8 mouse cellular contexts compared by ENCODE assay signal in the genomic region with DNA sequence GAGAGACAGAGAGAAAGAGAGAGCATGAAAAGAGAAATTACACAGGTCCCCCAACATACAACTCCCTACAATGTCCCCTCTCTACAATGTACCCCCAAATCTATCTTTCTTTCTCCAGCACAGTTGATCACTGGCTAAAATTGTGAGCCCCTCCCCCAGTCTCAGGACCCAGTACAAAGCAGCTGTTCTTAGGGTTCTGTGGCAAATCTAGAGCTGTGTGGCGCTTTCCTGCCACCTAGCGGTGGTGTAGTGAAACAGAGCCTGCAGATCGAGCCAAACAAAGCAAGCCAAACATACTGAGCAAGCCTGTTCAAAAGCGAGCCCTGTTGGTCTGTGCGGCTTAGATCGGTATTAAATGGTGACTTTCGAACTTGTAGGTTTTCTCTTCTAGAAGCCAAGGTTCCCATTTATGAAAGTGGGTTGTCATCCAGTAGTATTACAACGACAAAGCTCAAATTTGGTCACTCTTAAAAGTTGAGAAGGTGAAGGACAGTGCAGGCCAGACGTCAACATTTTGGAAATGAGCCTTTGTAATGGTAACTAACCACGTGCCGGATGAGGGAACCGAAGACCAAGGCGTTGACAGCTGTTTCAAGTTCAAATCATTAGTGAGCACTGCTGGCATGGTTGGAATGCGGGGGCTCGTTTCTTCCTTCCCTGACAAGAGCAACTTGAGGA. TPM values are rescaled to one million over a fixed set of nuclear protein-coding genes. Genes with fewer than 3 reads are reported as not detected.
DNase-seq lines count a peak whose midpoint lies in the region; ATAC-seq lines count a peak whose summit lies in the region.

No protein-coding gene starts in this region.

- H3K9ac ChIP-seq in forebrain, embryonic 16.5 days (replicated peaks; ENCODE audit: low read depth, low read length): no peak overlapping the region
- no peak overlapping the region for H3K9ac ChIP-seq in hindbrain, embryonic 11.5 days (ENCODE audit: low read depth, low read length)

- no peaks in the 10 kb centered on the region; the same call in 1 of the 2 replicates for H3K9me3 ChIP-seq in forebrain, embryonic 16.5 days (ENCODE audit: control insufficient read depth, low read length)
- H3K9me3 ChIP-seq in hindbrain, embryonic 11.5 days (ENCODE audit: control insufficient read depth, low read length): no peaks in the 10 kb centered on the region

- peak; percentile 89 for ATAC-seq in forebrain, embryonic 16.5 days
- peak; percentile 71 for ATAC-seq in hindbrain, embryonic 11.5 days (ENCODE audit: low FRiP score)

- peak; percentile 78 for DNase-seq in Muller cell, postnatal 12 days (ENCODE audit: inconsistent ontology term)
- DNase-seq in cerebellum, adult 11-12 months: peak; percentile 81
- DNase-seq in hindbrain, embryonic 11.5 days (ENCODE audit: low spot score): peak; percentile 88
- DNase-seq in layer of hippocampus, adult 9-10 months (ENCODE audit: low spot score): peak; percentile 83
- DNase-seq in lung, postnatal 10 days: peak; percentile 86
- DNase-seq in retina, postnatal 1 day: peak; percentile 92
- DNase-seq in thymus, postnatal 4 days: peak; percentile 87

- peaks cover under 1% of the 10 kb centered on the region for H3K4me1 ChIP-seq in forebrain, embryonic 16.5 days (replicated peaks; ENCODE audit: control insufficient read depth, insufficient read depth, low read length)
- no peaks in the 10 kb centered on the region for H3K4me1 ChIP-seq in hindbrain, embryonic 11.5 days (replicated peaks; ENCODE audit: control insufficient read depth, insufficient read depth, low read length)

- H3K4me3 ChIP-seq in forebrain, embryonic 16.5 days (replicated peaks; ENCODE audit: low read length): no peak overlapping the region
- no peak overlapping the region for H3K4me3 ChIP-seq in hindbrain, embryonic 11.5 days (ENCODE audit: low read depth, low read length)

- H3K4me2 ChIP-seq in forebrain, embryonic 16.5 days (ENCODE audit: low read length): no peak overlapping the region
- H3K4me2 ChIP-seq in hindbrain, embryonic 11.5 days (replicated peaks; ENCODE audit: low read depth, low read length): no peak overlapping the region

- WGBS in forebrain, embryonic 16.5 days: 20% methylated on average over 15 of the region's 15 CpGs
- WGBS in hindbrain, embryonic 11.5 days: 24% methylated on average over 15 of the region's 15 CpGs

- no peak overlapping the region for H3K27ac ChIP-seq in forebrain, embryonic 16.5 days (ENCODE audit: low read length)
- H3K27ac ChIP-seq in hindbrain, embryonic 11.5 days (ENCODE audit: low read depth, low read length): 0 out of 2 replicates have a peak overlapping the region, but pooled peaks have one; percentile 7

- no peaks in the 10 kb centered on the region for H3K36me3 ChIP-seq in forebrain, embryonic 16.5 days (ENCODE audit: control insufficient read depth, insufficient read depth)
- no peaks in the 10 kb centered on the region for H3K36me3 ChIP-seq in hindbrain, embryonic 11.5 days (ENCODE audit: control insufficient read depth, insufficient read depth, low read length)

- H3K27me3 ChIP-seq in forebrain, embryonic 16.5 days (replicated peaks; ENCODE audit: control insufficient read depth, insufficient read depth, low read length): no peaks in the 10 kb centered on the region
- no peaks in the 10 kb centered on the region for H3K27me3 ChIP-seq in hindbrain, embryonic 11.5 days (ENCODE audit: control insufficient read depth, insufficient read depth, low read length)

RNA-seq across cellular contexts. Expression of a gene that starts 44.8 kb away (rescaled TPM):
- 5.5 and 7.8 TPM in 2 replicates for polyA plus RNA-seq in forebrain, embryonic 16.5 days (2015; fragmentation: Nextera tagmentation; extraction: Ambion mirVana)
- polyA plus RNA-seq in hindbrain, embryonic 11.5 days (2014; fragmentation: Nextera tagmentation; extraction: Ambion mirVana): 10.1 and 11.5 TPM in 2 replicates
